Mouse (Mus musculus): ENCODE results near the gene Tspan2.

Tspan2 gene

GRCm38 (mm10) chr3:102735031-102735558 lies 766 bp downstream of the Tspan2 start:
- DNase-seq = peak; percentile 43

DNA sequence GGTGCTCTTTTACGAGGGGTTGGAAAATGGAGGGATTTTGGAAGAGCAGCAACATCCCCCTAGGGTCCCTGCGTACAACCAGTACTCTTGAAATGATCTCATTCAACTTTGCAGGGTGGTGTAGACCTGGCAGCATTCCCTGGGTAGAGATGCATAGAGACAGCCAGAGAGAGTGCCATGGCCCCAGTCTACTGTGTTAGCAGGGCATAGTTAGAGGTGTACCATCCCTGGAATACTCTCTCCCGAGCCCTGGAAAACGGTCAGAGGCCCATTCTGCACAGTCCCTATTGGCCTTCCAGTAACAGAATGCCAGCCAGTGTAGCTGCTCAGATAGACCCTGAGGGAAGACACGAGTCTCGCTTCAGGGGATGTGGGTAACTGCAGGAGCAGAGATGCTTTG lies 1.3 kb downstream of the Tspan2 start:
- no peak for DNase-seq

DNA sequence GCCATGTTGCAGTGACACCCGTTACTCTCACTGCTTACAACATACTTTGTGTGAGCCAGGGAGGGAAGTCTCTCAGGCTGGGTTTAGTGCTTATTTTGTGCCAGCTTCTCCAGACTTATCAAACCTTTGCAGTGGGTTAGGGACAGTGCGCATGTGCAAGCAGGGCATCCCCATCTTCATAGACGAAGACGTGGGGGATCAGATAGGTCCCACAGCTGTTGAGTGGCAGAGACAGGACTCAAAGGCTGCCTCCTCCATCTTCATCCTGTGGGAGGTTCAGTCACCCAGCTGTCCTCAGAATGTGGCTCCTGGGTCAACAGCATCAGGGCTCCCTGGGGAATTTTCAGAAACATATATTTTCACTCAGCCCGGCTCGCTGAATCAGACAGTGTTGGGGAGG lies 2.1 kb downstream of the Tspan2 start:
- DNase-seq = no peak

GRCm38 (mm10) chr3:102737106-102737505 lies 2.8 kb downstream of the Tspan2 start:
- DNase-seq = no peak

DNA sequence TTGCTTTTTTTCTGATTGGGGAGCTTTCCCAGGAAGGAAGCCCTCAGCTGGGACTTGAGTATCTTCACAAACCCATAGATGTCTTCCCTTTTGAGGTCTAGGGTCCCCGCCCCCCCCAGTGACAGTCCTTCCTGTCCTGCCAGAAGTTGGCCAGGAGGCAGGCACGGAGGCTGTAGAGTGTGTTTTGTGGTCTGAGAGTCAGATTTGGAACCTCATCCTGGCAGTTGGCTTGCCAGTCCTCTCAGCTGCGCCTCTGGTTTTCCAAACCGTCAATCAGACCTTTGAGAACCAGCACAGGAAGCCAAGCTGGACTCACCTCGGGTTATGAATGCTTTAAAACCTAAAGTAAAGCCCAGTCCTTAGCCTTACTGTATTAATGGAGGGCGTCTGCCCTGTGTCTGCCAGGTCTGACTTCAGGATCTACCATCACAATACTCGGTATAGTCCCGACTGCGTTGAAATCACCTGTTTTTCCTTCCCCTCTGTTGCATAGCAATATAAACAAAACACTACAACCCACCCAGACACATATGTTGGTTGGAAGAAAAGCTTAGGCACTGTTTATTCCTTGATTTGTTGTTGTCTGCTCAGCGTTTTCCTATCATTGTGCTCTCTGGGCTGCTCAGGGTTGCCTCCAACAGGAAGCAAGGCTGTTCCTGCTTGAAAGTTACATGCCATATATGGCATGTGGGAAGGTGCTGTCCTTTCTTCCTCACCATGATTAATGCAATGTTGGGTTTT lies 4.0 kb downstream of the Tspan2 start:
- DNase-seq = no peak

DNA sequence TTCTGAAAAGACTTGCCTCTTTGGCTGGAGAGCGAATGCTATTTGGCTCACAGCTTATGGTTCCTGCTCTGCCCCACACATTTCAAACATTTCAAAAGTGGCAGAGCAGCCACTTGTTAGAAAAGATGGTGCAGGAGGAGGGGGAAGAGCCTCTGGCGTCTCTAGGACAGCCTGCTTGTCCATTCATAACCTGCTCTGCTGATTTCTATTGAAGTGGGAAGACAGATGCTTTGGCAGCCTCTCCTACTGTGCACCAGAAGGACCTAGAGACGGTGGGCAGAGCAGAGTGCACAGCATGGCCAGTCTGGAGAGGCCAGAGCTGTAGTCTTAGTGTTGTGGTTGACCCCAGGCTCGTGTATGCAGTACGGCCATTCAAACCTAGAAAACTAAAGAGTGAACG lies 4.6 kb downstream of the Tspan2 start:
- DNase-seq = no peak

DNA sequence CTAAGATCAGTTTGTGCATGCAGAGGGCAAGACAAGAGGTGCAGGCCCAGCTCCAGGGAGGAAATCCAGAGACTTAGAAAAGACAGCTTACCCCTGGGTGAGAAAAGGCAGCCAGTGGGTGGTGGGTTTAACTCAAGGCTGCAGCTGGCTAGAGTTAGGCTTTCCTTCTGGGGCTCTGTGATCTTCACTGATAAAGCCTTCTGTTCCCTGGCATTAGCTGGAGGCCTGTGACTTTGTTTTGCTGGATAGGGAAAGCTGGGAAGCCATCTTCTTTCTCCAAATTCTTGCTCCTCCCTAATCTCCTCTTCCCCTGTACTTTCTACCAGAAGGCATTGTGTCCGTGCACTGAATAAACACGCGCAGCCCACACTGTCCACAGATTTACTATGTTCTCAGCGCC lies 8.4 kb downstream of the Tspan2 start:
- DNase-seq = no peak

DNA sequence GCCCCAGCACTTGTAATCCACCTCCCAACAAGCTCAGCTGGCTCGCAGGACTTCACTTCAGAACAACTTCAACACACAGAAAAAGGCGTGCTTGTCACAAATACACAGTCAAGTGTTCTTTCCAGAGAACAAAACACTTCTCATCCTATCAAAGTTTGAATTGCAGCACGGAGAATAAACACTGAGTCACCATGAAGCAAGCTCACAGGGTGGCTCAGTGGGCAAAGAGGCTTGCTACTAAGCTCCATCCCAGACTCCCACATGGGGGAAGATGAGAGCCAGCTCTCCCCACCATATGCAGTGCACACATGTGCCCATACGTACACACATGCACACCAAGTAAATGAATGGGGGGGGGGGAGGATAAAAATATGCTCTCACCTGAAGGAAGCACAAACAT lies 8.9 kb downstream of the Tspan2 start:
- DNase-seq = no peak

- no peak for DNase-seq
These were observed 9.6 kb downstream of the Tspan2 start for GRCm38 (mm10) chr3:102743781-102744471.

DNA sequence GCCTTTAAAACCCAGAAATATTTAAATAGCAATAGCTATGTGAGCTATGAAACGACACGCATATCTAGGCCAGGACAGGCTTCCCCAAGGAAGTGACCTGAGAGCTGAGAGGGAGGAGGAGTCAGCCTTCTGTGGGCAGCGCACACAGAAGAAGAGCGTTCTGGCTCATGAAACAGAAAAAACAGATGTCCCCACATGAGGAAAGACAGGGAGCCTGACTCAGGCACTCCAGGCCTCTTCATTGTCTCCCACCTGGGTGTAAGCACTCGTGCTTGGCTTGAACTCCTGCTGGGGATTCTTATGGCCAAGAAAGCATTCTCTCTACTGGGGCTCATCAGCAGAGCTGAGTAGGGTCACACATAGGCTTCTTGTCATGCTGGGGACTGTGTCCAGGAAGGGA lies 10.3 kb downstream of the Tspan2 start:
- DNase-seq = no peak

DNA sequence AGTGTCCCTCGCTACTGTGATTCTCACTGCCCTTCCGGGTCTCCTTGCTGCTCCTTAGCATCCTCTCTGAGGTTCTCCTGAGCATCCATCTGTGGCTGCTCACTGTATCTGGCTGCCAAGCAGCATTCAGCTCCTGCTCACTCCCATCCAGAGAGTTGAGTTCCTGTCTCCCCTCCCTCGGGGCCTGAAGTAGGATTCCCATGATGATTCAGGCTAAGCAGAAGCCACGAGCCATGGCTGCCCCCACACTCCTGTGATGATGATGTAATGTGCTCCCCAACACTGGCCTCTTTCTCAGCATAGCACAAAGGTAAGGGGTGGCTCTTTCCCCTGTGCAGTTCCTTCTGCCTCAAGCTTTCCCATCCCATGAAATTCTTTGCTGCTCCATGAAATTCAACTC lies 11.8 kb downstream of the Tspan2 start:
- no peak for DNase-seq

- no peak for DNase-seq
These were observed 13.7 kb downstream of the Tspan2 start for GRCm38 (mm10) chr3:102748038-102748437.

DNA sequence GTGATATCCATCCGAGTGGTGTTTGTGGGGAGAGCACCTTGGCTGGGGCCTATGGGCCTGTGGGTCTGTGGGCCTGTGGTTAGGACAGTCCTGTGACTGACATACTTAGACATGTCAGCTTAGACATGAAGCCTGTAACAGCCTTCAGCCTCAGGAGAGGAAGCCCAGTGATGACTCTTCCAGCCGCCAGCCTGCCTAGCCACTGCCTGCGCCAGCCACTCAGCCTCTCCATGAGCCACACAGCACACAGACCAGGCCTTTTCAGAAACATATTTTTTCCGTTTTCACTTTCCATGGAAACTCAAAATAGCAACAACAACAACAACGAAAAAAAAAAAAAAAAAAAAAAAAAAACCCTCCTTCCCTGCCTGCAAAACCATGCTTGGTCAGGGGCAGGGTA lies 14.4 kb downstream of the Tspan2 start:
- DNase-seq = no peak

DNA sequence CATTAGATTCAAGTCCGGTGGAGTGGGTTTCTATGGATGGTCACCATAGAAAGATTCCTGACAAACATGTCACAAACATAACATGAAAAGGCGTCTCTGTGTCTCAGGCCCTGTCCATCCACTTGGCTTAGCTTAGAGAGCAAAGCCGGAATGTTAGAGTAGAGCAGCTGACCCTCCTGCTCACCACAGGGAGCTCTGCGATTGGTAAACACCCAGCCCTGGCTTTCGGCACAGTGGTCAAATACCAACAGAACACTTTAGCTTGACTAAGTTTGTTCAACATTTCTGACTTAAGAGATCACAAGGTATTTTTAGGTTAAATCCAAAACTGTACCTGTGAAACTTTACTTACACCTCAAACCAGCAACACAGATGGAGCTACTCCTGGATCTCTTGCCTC lies 16.8 kb downstream of the Tspan2 start:
- no peak for DNase-seq

- DNase-seq = no peak
These were observed 17.2 kb downstream of the Tspan2 start for GRCm38 (mm10) chr3:102751536-102751935.

DNA sequence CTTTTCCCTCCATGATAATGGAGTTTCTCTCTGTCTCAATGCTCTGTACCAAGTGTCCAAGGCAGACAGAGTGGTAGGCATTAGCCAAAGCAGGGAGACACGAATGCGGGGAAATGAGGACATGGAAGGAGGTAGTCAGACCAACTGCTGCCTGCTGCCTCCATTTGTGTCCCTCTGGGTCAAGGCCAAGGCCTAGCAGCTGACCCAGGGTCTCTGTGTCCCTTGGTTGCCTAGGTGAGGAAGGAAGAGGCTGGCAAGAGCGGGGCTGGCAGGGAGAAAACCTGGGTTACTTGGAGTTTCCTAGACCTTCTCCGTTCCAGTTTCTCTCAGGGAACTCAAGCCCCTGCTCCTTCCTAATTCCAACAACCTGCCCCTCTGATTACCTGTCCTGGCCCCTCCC lies 17.7 kb downstream of the Tspan2 start:
- DNase-seq = no peak

- no peak for DNase-seq
These were observed 18.1 kb downstream of the Tspan2 start for GRCm38 (mm10) chr3:102752457-102752856.

DNA sequence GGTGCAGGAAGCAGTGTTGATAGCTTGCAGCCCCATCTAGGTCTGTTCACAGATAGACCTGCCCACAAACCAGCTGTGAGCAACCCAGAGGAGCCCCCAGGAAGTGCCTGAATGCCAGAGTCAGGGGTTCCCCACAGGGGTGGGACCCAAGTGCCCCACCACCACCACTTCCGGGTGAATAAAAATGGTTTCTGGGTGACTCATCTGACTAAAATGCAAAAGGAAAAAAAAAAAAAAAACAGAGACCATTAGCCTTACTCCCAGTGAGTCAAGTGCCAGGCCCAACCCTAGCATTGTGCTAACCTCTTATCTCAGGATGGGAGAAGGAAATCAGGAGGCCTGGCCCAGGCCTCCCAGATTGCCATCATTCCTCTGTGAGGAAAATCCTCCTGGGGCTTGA lies 21.5 kb downstream of the Tspan2 start:
- no peak for DNase-seq

GRCm38 (mm10) chr3:102757019-102757418 lies 22.7 kb downstream of the Tspan2 start:
- DNase-seq = no peak

DNA sequence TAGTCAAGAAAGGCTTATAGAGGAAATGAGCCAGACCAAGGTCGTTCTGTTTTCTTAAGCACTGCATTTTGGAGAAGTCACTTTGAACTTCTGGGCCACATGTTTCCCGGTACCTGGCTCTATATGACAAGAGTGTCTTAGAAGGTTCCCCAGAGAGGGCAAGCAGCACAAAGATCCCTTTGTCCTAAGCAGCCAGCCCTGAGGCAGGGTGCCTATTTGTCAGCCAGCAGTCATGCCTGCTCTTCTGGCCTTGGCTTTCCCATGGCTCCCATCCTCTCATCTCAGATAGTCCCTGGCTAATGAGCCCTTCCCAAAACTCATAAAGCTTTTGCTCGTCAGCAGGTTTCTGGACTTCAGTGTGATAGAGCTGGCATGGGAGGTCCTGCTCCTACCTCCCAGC lies 25.9 kb downstream of the Tspan2 start:
- DNase-seq = no peak

GRCm38 (mm10) chr3:102762388-102762787 lies 28.1 kb downstream of the Tspan2 start:
- DNase-seq = no peak

DNA sequence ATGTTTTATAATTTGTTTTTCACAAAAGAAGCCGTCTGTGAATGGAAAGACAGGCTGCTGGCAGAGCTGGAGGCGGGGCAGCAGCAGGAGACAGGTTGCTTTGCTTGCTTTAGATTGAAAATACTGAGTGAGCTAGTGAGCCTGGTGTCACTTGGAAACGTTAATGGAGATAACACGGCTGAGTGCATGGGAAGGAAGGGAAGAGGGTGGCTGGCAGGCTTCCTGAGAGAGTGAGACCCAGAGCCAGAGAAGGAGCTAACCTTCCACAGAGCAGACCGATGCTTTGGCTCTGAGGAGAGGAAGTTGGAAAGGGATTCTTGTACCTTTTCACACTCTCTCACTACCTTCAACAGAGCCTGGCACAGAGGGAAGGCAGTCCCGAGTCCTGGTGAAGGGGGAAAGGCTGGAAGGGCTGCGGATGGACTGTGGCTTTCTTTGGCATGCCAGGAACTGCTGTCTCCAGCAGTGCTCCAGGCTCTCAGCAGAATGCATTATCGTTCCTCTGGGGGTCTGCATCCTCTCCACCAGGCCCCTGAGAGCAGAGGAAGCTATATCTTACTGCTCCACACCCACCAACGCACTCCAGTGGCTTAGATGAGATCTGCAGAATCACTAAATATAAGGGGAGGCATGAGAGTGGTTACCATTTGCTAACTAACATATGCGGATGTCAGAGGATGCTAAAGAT lies 29.5 kb downstream of the Tspan2 start:
- DNase-seq = no peak

GRCm38 (mm10) chr3:102764850-102765249 lies 30.5 kb downstream of the Tspan2 start:
- DNase-seq = no peak

- DNase-seq = no peak
These were observed 38.7 kb downstream of the Tspan2 start for GRCm38 (mm10) chr3:102773018-102773417.
